Mouse (Mus musculus) heart, embryonic 16.5 days (tissue): Measurements from ENCODE around the gene Ube2d1. TPM values are rescaled to one million over a fixed set of nuclear protein-coding genes. Genes with fewer than 3 reads are reported as not detected.
A peak's percentile ranks its signal among the peaks of the same experiment; 100 is the strongest.

Source experiments
- ATAC-seq: fragments of 200-750 bp; cut with Nextera tagmentation; replicated peaks from 2 replicates; pipeline ENCODE4 v1.8.0; 2017; ENCODE audit warnings: moderate number of reproducible peaks; ENCODE audit not compliant: insufficient read depth, low FRiP score; ENCODE audit errors: extremely low read depth
- H3K27ac ChIP-seq: fragments of 300-500 bp; sonication (generic); 2 replicates; pipeline ENCODE4 v1.5.1; 2014; ENCODE audit warnings: mild to moderate bottlenecking, low read length, control low read depth, moderate library complexity
- H3K27me3 ChIP-seq: fragments of 300-500 bp; sonication (generic); 2 replicates; pipeline ENCODE4 v1.6.1; 2014; ENCODE audit warnings: low read length, mixed read lengths; ENCODE audit not compliant: control insufficient read depth, insufficient read depth
- H3K36me3 ChIP-seq: fragments of 300-500 bp; sonication (generic); 2 replicates; pipeline ENCODE4 v1.6.1; 2014; ENCODE audit not compliant: control insufficient read depth, insufficient read depth
- H3K4me1 ChIP-seq: fragments of 300-500 bp; sonication (generic); 2 replicates; pipeline ENCODE4 v1.6.1; 2014; ENCODE audit warnings: low read length, mixed read lengths; ENCODE audit not compliant: control insufficient read depth, insufficient read depth
- H3K4me2 ChIP-seq: fragments of 300-500 bp; sonication (generic); 2 replicates; pipeline ENCODE4 v1.6.1; 2014; ENCODE audit warnings: low read depth, mild to moderate bottlenecking, control low read depth, low read length
- H3K4me3 ChIP-seq: fragments of 300-500 bp; sonication (generic); 2 replicates; pipeline ENCODE4 v1.5.1; 2014; ENCODE audit warnings: mild to moderate bottlenecking, control low read depth, low read length
- H3K9ac ChIP-seq: fragments of 300-500 bp; sonication (generic); 2 replicates; pipeline ENCODE4 v1.6.1; 2014; ENCODE audit warnings: low read length, control low read depth
- H3K9me3 ChIP-seq: fragments of 300-500 bp; sonication (generic); replicated peaks from 2 replicates; pipeline ENCODE4 v1.6.1; 2016; ENCODE audit warnings: low read length; ENCODE audit not compliant: control insufficient read depth
- WGBS: fragments of 180-500 bp; shearing (Covaris S2); extraction: QIAGEN DNeasy Blood & Tissue Kit; methylation state at CpG from one replicate; pipeline ENCODE4 v1.1.7; 2014; 5-methylcytosine and 5-hydroxymethylcytosine counted together
- polyA plus RNA-seq: library from polyadenylated mRNA; unstranded; fragments of >200 nt; fragmentation: Nextera tagmentation; extraction: Ambion mirVana; gene quantifications from 2 replicates; pipeline ENCODE4 v1.2.1, GENCODE M21; 2015

Ube2d1 gene
- 49.2 and 63.7 TPM in 2 replicates for polyA plus RNA-seq

GRCm38 (mm10) chr10:71285126-71285580 is at the start of gene Ube2d1:
Gene Ube2d1 (minus strand): TSS chr10:71285262.
- ATAC-seq: peak; percentile 89
- no peaks in the 10 kb centered on the region for H3K27me3 ChIP-seq
- peak within 1 kb of the TSS; percentile 81 for H3K27ac ChIP-seq
- H3K9me3 ChIP-seq: no peaks in the 10 kb centered on the region
- peaks cover 16% of the 10 kb centered on the region for H3K4me1 ChIP-seq
- peak within 1 kb of the TSS; percentile 97 for H3K9ac ChIP-seq
- peak within 1 kb of the TSS; percentile 68 for H3K4me2 ChIP-seq
- peak within 1 kb of the TSS; percentile 97 for H3K4me3 ChIP-seq
- WGBS: under 1% methylated on average over 50 of the region's 50 CpGs
- no peaks in the 10 kb centered on the region for H3K36me3 ChIP-seq

- H3K4me3 ChIP-seq: no peak overlapping the region
- no peaks in the 10 kb centered on the region for H3K27me3 ChIP-seq
- WGBS: 90% methylated on average over 9 of the region's 9 CpGs
- no peak overlapping the region for H3K4me2 ChIP-seq
- H3K27ac ChIP-seq: no peak overlapping the region
- peaks cover under 1% of the 10 kb centered on the region; the same call in 1 of the 2 replicates for H3K4me1 ChIP-seq
- no peak for ATAC-seq
- H3K9ac ChIP-seq: no peak overlapping the region
- H3K9me3 ChIP-seq: no peaks in the 10 kb centered on the region
- peaks cover 35% of the 10 kb centered on the region for H3K36me3 ChIP-seq
Observed at GRCm38 (mm10) chr10:71332859-71333258, 47.8 kb upstream of the Ube2d1 start.

GRCm38 (mm10) chr10:71332376-71332775 is 47.3 kb upstream of the Ube2d1 start:
- Histone ChIP-seq H3K36me3 (peaks cover 35% of the 10 kb centered on the region), H3K27ac (no peak overlapping the region), H3K4me2 (no peak overlapping the region), H3K4me1 (no peaks in the 10 kb centered on the region), H3K27me3 (no peaks in the 10 kb centered on the region), H3K4me3 (no peak overlapping the region), H3K9me3 (no peaks in the 10 kb centered on the region), H3K9ac (no peak overlapping the region)
- ATAC-seq: no peak
- WGBS: 96% methylated on average over 4 of the region's 4 CpGs

GRCm38 (mm10) chr10:71331908-71332307 is 46.8 kb upstream of the Ube2d1 start:
- no peaks in the 10 kb centered on the region for H3K9me3 ChIP-seq
- peaks cover 35% of the 10 kb centered on the region for H3K36me3 ChIP-seq
- no peaks in the 10 kb centered on the region for H3K4me1 ChIP-seq
- no peak overlapping the region for H3K4me2 ChIP-seq
- H3K4me3 ChIP-seq: no peak overlapping the region
- H3K27ac ChIP-seq: no peak overlapping the region
- no peaks in the 10 kb centered on the region for H3K27me3 ChIP-seq
- no peak for ATAC-seq
- WGBS: 89% methylated on average over 7 of the region's 7 CpGs
- H3K9ac ChIP-seq: no peak overlapping the region

GRCm38 (mm10) chr10:71330070-71330469 is 45.0 kb upstream of the Ube2d1 start:
- Histone ChIP-seq H3K27me3 (no peaks in the 10 kb centered on the region), H3K4me1 (no peaks in the 10 kb centered on the region), H3K27ac (no peak overlapping the region), H3K4me2 (no peak overlapping the region), H3K36me3 (peaks cover 25% of the 10 kb centered on the region), H3K9me3 (no peaks in the 10 kb centered on the region), H3K4me3 (no peak overlapping the region), H3K9ac (no peak overlapping the region)
- 94% methylated on average over 12 of the region's 12 CpGs for WGBS
- no peak for ATAC-seq

- no peak overlapping the region for H3K27ac ChIP-seq
- 89% methylated on average over 6 of the region's 6 CpGs for WGBS
- ATAC-seq: no peak
Observed at GRCm38 (mm10) chr10:71329295-71329694, 44.2 kb upstream of the Ube2d1 start.

GRCm38 (mm10) chr10:71328870-71329269 is 43.8 kb upstream of the Ube2d1 start:
- Histone ChIP-seq H3K27ac (no peak overlapping the region), H3K27me3 (no peaks in the 10 kb centered on the region), H3K4me2 (no peak overlapping the region), H3K9ac (no peak overlapping the region), H3K9me3 (no peaks in the 10 kb centered on the region), H3K4me1 (no peaks in the 10 kb centered on the region), H3K4me3 (no peak overlapping the region), H3K36me3 (peaks cover 17% of the 10 kb centered on the region)
- ATAC-seq: no peak
- 82% methylated on average over 5 of the region's 5 CpGs for whole genome bisulfite sequencing

More at GRCm38 (mm10) chr10:71329295-71329694, 44.2 kb upstream of the Ube2d1 start:
- H3K9ac ChIP-seq: no peak overlapping the region
- no peaks in the 10 kb centered on the region for H3K27me3 ChIP-seq
- peaks cover 20% of the 10 kb centered on the region for H3K36me3 ChIP-seq
- H3K9me3 ChIP-seq: no peaks in the 10 kb centered on the region
- no peak overlapping the region for H3K4me3 ChIP-seq
- no peaks in the 10 kb centered on the region for H3K4me1 ChIP-seq
- no peak overlapping the region for H3K4me2 ChIP-seq

GRCm38 (mm10) chr10:71328382-71328781 is 43.3 kb upstream of the Ube2d1 start:
- no peaks in the 10 kb centered on the region for H3K4me1 ChIP-seq
- no peak overlapping the region for H3K27ac ChIP-seq
- no peaks in the 10 kb centered on the region for H3K9me3 ChIP-seq
- ATAC-seq: no peak
- 83% methylated on average over 6 of the region's 6 CpGs for WGBS
- no peak overlapping the region for H3K4me3 ChIP-seq
- peaks cover 14% of the 10 kb centered on the region for H3K36me3 ChIP-seq
- no peaks in the 10 kb centered on the region for H3K27me3 ChIP-seq
- no peak overlapping the region for H3K4me2 ChIP-seq
- H3K9ac ChIP-seq: no peak overlapping the region

GRCm38 (mm10) chr10:71327386-71327785 is 42.3 kb upstream of the Ube2d1 start:
- no peaks in the 10 kb centered on the region for H3K27me3 ChIP-seq
- 78% methylated on average over 10 of the region's 10 CpGs for WGBS

More at GRCm38 (mm10) chr10:71327386-71327785, 42.3 kb upstream of the Ube2d1 start:
- no peaks in the 10 kb centered on the region for H3K4me1 ChIP-seq
- no peak overlapping the region for H3K4me2 ChIP-seq
- H3K36me3 ChIP-seq: peaks cover 7% of the 10 kb centered on the region
- H3K9ac ChIP-seq: no peak overlapping the region
- no peak for ATAC-seq
- H3K9me3 ChIP-seq: no peaks in the 10 kb centered on the region
- no peak overlapping the region for H3K27ac ChIP-seq
- H3K4me3 ChIP-seq: no peak overlapping the region
